Mouse (Mus musculus) stomach, postnatal 0 days (tissue): ENCODE results near the gene Gpr21.
"Not testable (repeated sequence)": the region's sequence is repeated elsewhere in the genome, so short reads cannot be mapped to it uniquely, and the experiment has no call there.

ENCODE experiments used
- CTCF ChIP-seq: IDR thresholded peaks from 2 replicates; pipeline ENCODE4 v1.5.1; 2016; ENCODE audit warnings: antibody characterized with exemption, low read depth, mild to moderate bottlenecking, moderate library complexity
- EP300 ChIP-seq: optimal IDR thresholded peaks from 2 replicates; pipeline ENCODE3; 2016; ENCODE audit warnings: antibody characterized with exemption

DNA sequence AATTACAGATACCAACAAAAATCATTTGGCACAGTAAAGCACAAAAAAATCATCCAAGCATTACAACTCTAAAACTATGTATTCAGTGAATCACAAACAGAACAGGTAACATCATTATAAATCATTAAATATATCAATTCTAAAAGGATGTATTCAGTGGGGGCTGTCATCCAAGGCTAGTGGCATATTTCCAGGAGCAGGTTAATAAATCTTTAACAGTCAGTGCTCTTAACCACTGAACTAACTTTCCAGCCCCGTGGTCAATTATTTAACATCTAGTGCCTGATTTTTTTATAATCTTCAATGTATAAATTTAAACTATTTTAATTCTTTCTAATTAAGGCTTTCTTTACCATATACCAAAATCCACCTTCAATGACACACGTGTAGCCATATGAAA is 10.3 kb upstream of the Gpr21 start:
- TF ChIP-seq CTCF, EP300: not testable (repeated sequence)
